Mouse (Mus musculus): Measurements from ENCODE around the gene Clspn.

Clspn gene

GRCm38 (mm10) chr4:126636330-126636729 lies 79.6 kb downstream of the Clspn start:
- WGBS, result 44% methylated on average over 11 of the region's 11 CpGs

- WGBS, result 47% methylated on average over 4 of the region's 4 CpGs
Measured at GRCm38 (mm10) chr4:126637446-126637845, 80.7 kb downstream of the Clspn start.

GRCm38 (mm10) chr4:126639339-126639738 lies 82.6 kb downstream of the Clspn start:
- WGBS, result 31% methylated on average over 7 of the region's 7 CpGs

GRCm38 (mm10) chr4:126641901-126642300 lies 85.2 kb downstream of the Clspn start:
- WGBS, result 32% methylated on average over 9 of the region's 9 CpGs

Measured in cerebral cortex, adult 2 months (tissue).